Mouse (Mus musculus) megakaryocyte-erythroid progenitor cell, adult 5-6 weeks (primary cell): ENCODE data around the gene Kcnk4. TPM values are rescaled to one million over a fixed set of nuclear protein-coding genes. Genes with fewer than 3 reads are reported as not detected.

Experiments used
- ATAC-seq: replicated peaks from 2 replicates; pipeline ENCODE4 v1.8.0; 2016; ENCODE audit warnings: mild to moderate bottlenecking, inconsistent platforms; ENCODE audit not compliant: severe bottlenecking, poor library complexity, low FRiP score, low TSS enrichment
- total RNA-seq, 2 experiments: library from RNA; stranded (forward) in 1 of 2; stranded (reverse) in 1 of 2; fragments of 200-1000, 215-1000 nt in 1 of 2; fragments of >200 nt in 1 of 2; fragmentation: Nextera tagmentation in 1 of 2; gene quantifications; 2 replicates each; pipeline ENCODE4 v1.2.3; 2014 to 2017

The Kcnk4 gene
- total RNA-seq (2014; fragmentation: Nextera tagmentation), result not detected in 2 replicates
- not detected in 2 replicates for total RNA-seq (2017)

- ATAC-seq, result no peak
These were observed at the start of gene Kcnk4 for GRCm38 (mm10) chr19:6934195-6934977. Kcnk4 (minus strand) TSS chr19:6934515.

GRCm38 (mm10) chr19:6983621-6984020 is 49.3 kb upstream of the Kcnk4 start:
- no peak for ATAC-seq

GRCm38 (mm10) chr19:6981465-6981864 is 47.1 kb upstream of the Kcnk4 start:
- no peak for ATAC-seq

- ATAC-seq, result peak; percentile 60
These were observed 46.2 kb upstream of the Kcnk4 start, which contains the start of gene Fkbp2 for GRCm38 (mm10) chr19:6980381-6981093. Fkbp2 (minus strand) TSS chr19:6980501.

- ATAC-seq, result peak; percentile 83
These were observed 45.4 kb upstream of the Kcnk4 start for GRCm38 (mm10) chr19:6979486-6980380.

- ATAC-seq, result no peak
These were observed 44.7 kb upstream of the Kcnk4 start for GRCm38 (mm10) chr19:6979001-6979479.

- ATAC-seq, result no peak
These were observed 44.3 kb upstream of the Kcnk4 start for GRCm38 (mm10) chr19:6978639-6978974.

- no peak for ATAC-seq
These were observed 43.7 kb upstream of the Kcnk4 start for GRCm38 (mm10) chr19:6977759-6978638.

- ATAC-seq, result peak; percentile 10
These were observed 41.5 kb upstream of the Kcnk4 start, which contains the start of gene Plcb3 for GRCm38 (mm10) chr19:6975537-6976521. Plcb3 (minus strand) TSS chr19:6976470.

GRCm38 (mm10) chr19:6974211-6975205 is 40.2 kb upstream of the Kcnk4 start, which contains the start of gene Ppp1r14b:
Ppp1r14b (plus strand) TSS chr19:6974968.
- ATAC-seq, result peak; percentile 70

GRCm38 (mm10) chr19:6973581-6974190 is 39.4 kb upstream of the Kcnk4 start:
- ATAC-seq, result no peak

GRCm38 (mm10) chr19:6972247-6972917 is 38.1 kb upstream of the Kcnk4 start:
- ATAC-seq, result no peak

GRCm38 (mm10) chr19:6971644-6972043 is 37.3 kb upstream of the Kcnk4 start:
- ATAC-seq, result no peak

GRCm38 (mm10) chr19:6970460-6971085 is 36.3 kb upstream of the Kcnk4 start:
- ATAC-seq, result no peak
